Mouse (Mus musculus) liver, embryonic 14.5 days (tissue): ENCODE measurements around the gene Kiz. TPM values are rescaled to one million over a fixed set of nuclear protein-coding genes. Genes with fewer than 3 reads are reported as not detected.

Experiments
- ATAC-seq: fragments of 200-750 bp; cut with Nextera tagmentation; 2 replicates; pipeline ENCODE4 v1.8.0; 2017; ENCODE audit warnings: moderate number of reproducible peaks, mild to moderate bottlenecking, moderate library complexity; ENCODE audit not compliant: insufficient read depth
- DNase-seq, 3 experiments: peaks; one replicate each; pipeline ENCODE4 v3.0.0-alpha.2; 2012 to 2013; ENCODE audit warnings: low read depth in 3 of 3, low spot score in 3 of 3
- H3K27ac ChIP-seq: fragments of 300-500 bp; sonication (generic); 2 replicates; pipeline ENCODE4 v1.5.1; 2014; ENCODE audit warnings: moderate library complexity, mild to moderate bottlenecking, control low read depth, inconsistent platforms
- H3K27me3 ChIP-seq: fragments of 300-500 bp; sonication (generic); 2 replicates; pipeline ENCODE4 v1.6.1; 2014; ENCODE audit warnings: mild to moderate bottlenecking, low read length, moderate library complexity; ENCODE audit not compliant: control insufficient read depth, insufficient read depth
- H3K36me3 ChIP-seq: fragments of 300-500 bp; sonication (generic); replicated peaks from 2 replicates; pipeline ENCODE4 v1.6.1; 2014; ENCODE audit warnings: low read depth; ENCODE audit not compliant: control insufficient read depth, insufficient read depth
- H3K4me1 ChIP-seq, 2 experiments: fragments of 200-500 bp in 1 of 2; fragments of 300-500 bp in 1 of 2; sonication (generic) in 1 of 2; replicated peaks; 2 replicates each; pipeline ENCODE4 v1.6.1; 2012 to 2014; ENCODE audit warnings: antibody characterized with exemption in 1 of 2, inconsistent platforms in 1 of 2, low read length in 1 of 2; ENCODE audit not compliant: control insufficient read depth in 2 of 2, insufficient read depth in 2 of 2
- H3K4me2 ChIP-seq: fragments of 300-500 bp; sonication (generic); 2 replicates; pipeline ENCODE4 v1.6.1; 2014; ENCODE audit warnings: low read depth, mild to moderate bottlenecking, control low read depth, moderate library complexity
- H3K4me3 ChIP-seq, 2 experiments: fragments of 200-500 bp in 1 of 2; fragments of 300-500 bp in 1 of 2; sonication (generic) in 1 of 2; 2 replicates each; pipeline ENCODE4 v1.5.1; 2012 to 2014; ENCODE audit warnings: low read depth in 2 of 2, low read length in 2 of 2, mild to moderate bottlenecking in 2 of 2, control low read depth in 1 of 2, inconsistent platforms in 1 of 2, moderate library complexity in 1 of 2; ENCODE audit not compliant: insufficient read depth in 1 of 2
- H3K9ac ChIP-seq: fragments of 300-500 bp; sonication (generic); replicated peaks from 2 replicates; pipeline ENCODE4 v1.6.1; 2014; ENCODE audit warnings: mild to moderate bottlenecking, control low read depth, moderate library complexity
- H3K9me3 ChIP-seq: fragments of 300-500 bp; sonication (generic); 2 replicates; pipeline ENCODE4 v1.6.1; 2016; ENCODE audit warnings: low read length, mixed read lengths; ENCODE audit not compliant: control insufficient read depth
- CTCF ChIP-seq: IDR thresholded peaks from 2 replicates; pipeline ENCODE4 v1.5.1; 2016; ENCODE audit warnings: antibody characterized with exemption, low read depth, control low read depth
- EP300 ChIP-seq: IDR thresholded peaks from 2 replicates; pipeline ENCODE4 v1.6.1; 2016; ENCODE audit warnings: antibody characterized with exemption, low read depth
- WGBS: fragments of 180-500 bp; shearing (Covaris S2); extraction: QIAGEN DNeasy Blood & Tissue Kit; methylation state at CpG from one replicate; pipeline ENCODE4 v1.1.7; 2014; ENCODE audit not compliant: insufficient replicate concordance; 5-methylcytosine and 5-hydroxymethylcytosine counted together
- polyA plus RNA-seq, 2 experiments: library from polyadenylated mRNA; depleted of rRNA in 1 of 2; stranded (reverse) in 1 of 2; unstranded in 1 of 2; fragments of >200 nt; fragmentation: Nextera tagmentation in 1 of 2; extraction: Ambion mirVana in 1 of 2; gene quantifications; 2 replicates each; pipeline versions ENCODE4 v1.2.1 to v1.2.3; 2012 to 2014

Gene Kiz
- polyA plus RNA-seq, 2 experiments, result 6.5 to 11.5 TPM

GRCm38 (mm10) chr2:147012141-147012622 is 156.5 kb downstream of the Kiz start:
- H3K9me3 ChIP-seq, result no peaks in the 10 kb centered on the region
- DNase-seq, result no peak
- H3K27me3 ChIP-seq, result no peaks in the 10 kb centered on the region
- peaks cover 8 to 26% of the 10 kb centered on the region in 2 experiments for H3K4me1 ChIP-seq
- H3K4me3 ChIP-seq, result peak overlapping the region; percentile 64 to 85
- H3K4me2 ChIP-seq, result peak overlapping the region; percentile 79
- peak overlapping the region; percentile 80 for H3K9ac ChIP-seq
- TF ChIP-seq CTCF (no peak), EP300 (no peak)
- no peaks in the 10 kb centered on the region for H3K36me3 ChIP-seq
- ATAC-seq, result no peak
- WGBS, result 28% methylated on average over 7 of the region's 7 CpGs
- H3K27ac ChIP-seq, result peak overlapping the region; percentile 53

GRCm38 (mm10) chr2:147012623-147013184 is 157.0 kb downstream of the Kiz start, which contains the start of gene Xrn2:
TSS of gene Xrn2 (plus strand) at chr2:147012996.
- DNase-seq, result peak; percentile 82 to 89 (median 87)
- peak; percentile 16; the same call in 1 of the 2 replicates for TF ChIP-seq EP300
- no peak for TF ChIP-seq CTCF
- peak within 1 kb of the TSS; percentile 76 for H3K27ac ChIP-seq
- no peaks in the 10 kb centered on the region for H3K36me3 ChIP-seq
- H3K4me1 ChIP-seq, result peaks cover 8 to 26% of the 10 kb centered on the region in 2 experiments
- no peaks in the 10 kb centered on the region for H3K9me3 ChIP-seq
- under 1% methylated on average over 37 of the region's 37 CpGs for WGBS
- peak within 1 kb of the TSS; percentile 85 to 88 for H3K4me3 ChIP-seq
- no peaks in the 10 kb centered on the region for H3K27me3 ChIP-seq
- H3K4me2 ChIP-seq, result peak within 1 kb of the TSS; percentile 79
- peak; percentile 94 for ATAC-seq
- H3K9ac ChIP-seq, result peak within 1 kb of the TSS; percentile 80

GRCm38 (mm10) chr2:147013194-147013969 is 157.7 kb downstream of the Kiz start:
- no peaks in the 10 kb centered on the region for H3K9me3 ChIP-seq
- peak overlapping the region; percentile 80 for H3K9ac ChIP-seq
- peak overlapping the region; percentile 79 for H3K4me2 ChIP-seq
- H3K27ac ChIP-seq, result peak overlapping the region; percentile 76
- ATAC-seq (peak; percentile 75), DNase-seq (peak; percentile 31 to 52 (median 40))
- WGBS, result under 1% methylated on average over 59 of the region's 59 CpGs
- TF ChIP-seq CTCF (0 out of 2 replicates have a peak, but pooled peaks have one; percentile 17), EP300 (no peak)
- H3K27me3 ChIP-seq, result no peaks in the 10 kb centered on the region
- no peaks in the 10 kb centered on the region for H3K36me3 ChIP-seq
- peak overlapping the region; percentile 85 to 88 for H3K4me3 ChIP-seq
- peaks cover 8 to 26% of the 10 kb centered on the region in 2 experiments for H3K4me1 ChIP-seq

GRCm38 (mm10) chr2:147014101-147014886 is 158.6 kb downstream of the Kiz start:
- Histone ChIP-seq H3K4me2 (peak overlapping the region; percentile 79), H3K9ac (peak overlapping the region; percentile 80)

More at GRCm38 (mm10) chr2:147014101-147014886, 158.6 kb downstream of the Kiz start:
- no peak for ATAC-seq
- Histone ChIP-seq H3K27ac (peak overlapping the region; percentile 2; the same call in 1 of the 2 replicates), H3K27me3 (no peaks in the 10 kb centered on the region), H3K4me1 (peaks cover 8 to 26% of the 10 kb centered on the region in 2 experiments), H3K4me3 (peak overlapping the region; percentile 85 to 88), H3K36me3 (no peaks in the 10 kb centered on the region), H3K9me3 (no peaks in the 10 kb centered on the region)
- 21% methylated on average over 15 of the region's 15 CpGs for WGBS
- TF ChIP-seq EP300, result no peak
- peak in 1 of 3 experiments; percentile 24 for DNase-seq

Other genes starting within 250 kb of the Kiz start
- gene Xrn2, start 157.1 kb downstream of the Kiz start, polyA plus RNA-seq (2012; rRNA removed), result 12.7 and 20.6 TPM in 2 replicates
- 32.2 and 32.5 TPM in 2 replicates for gene Xrn2, start 157.1 kb downstream of the Kiz start, polyA plus RNA-seq (2014; fragmentation: Nextera tagmentation; extraction: Ambion mirVana)
- gene Nkx2-4, start 229.6 kb downstream of the Kiz start, polyA plus RNA-seq (2012; rRNA removed), result not detected in 2 replicates
- gene Nkx2-4, start 229.6 kb downstream of the Kiz start, polyA plus RNA-seq (2014; fragmentation: Nextera tagmentation; extraction: Ambion mirVana), result not detected in 2 replicates